Mouse (Mus musculus): ENCODE results near the gene Gsto2.

Gsto2 gene

DNA sequence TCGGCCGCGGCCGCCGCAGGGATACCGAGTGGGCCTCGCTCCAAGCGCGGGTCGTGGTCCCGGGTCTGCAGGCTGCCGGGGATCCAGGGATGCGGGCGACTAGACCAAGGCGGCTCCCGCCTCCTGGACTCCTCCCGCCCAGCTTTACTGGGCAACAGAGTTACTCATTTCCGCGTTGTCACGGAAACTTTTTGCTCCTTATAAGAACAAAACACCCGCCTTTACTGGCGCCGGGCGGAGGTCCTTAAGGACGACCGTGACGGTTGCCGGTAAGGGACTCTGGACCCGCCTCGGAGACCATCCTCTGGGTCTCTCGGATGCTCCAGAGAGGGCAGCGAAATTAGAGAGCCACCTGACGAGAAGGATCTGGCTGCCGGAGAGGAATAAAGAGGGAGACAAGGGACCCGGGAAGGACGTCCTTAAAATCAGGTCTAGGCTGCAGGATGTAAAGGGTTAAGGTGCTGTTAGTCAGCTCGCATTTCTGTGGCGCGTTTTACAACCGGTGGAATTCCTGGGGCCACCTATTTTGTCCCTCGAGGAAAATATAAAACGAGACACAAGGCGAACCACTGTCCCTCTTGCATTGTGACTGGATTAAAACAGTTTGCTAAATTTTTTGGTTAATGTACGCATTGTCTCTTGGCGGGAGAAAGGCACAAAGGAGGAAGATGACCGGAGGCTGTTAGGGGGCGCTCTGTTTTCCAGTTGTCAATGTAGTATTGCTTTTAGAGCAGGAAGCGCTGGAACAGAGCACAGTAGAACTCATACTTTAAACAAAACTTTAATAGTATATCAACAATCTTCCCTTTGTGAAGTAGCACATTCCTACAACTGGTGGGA lies 54.0 kb downstream of the Gsto2 start, which contains the start of the genes Cfap43 and Itprip:
Cfap43 (minus strand) TSS at position 162 of the 840 bp plus-strand sequence.
Itprip (minus strand) TSS at position 174 of the 840 bp plus-strand sequence.
- peak; percentile 43 for DNase-seq (ENCODE audit: low read depth, low spot score)

DNA sequence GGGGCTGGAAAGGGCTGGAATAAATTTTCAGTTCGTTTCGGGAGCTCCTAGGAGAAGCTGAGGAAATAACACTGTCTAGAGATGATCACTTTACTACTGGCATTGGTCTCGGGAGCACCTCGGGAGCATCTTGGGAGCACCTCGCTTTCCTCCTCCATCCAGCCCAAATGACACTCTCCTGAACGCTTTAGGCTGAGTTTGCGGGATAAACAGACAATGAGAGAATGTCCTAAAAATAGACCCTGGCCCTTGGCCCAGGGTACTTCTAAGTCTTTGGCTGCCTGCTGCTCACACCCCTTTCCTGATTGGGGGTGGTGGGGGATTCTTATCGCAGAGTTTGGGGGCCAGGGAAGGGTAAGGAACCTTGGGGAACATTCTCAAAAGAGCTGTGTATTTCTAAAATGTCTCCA lies 54.6 kb downstream of the Gsto2 start:
- no peak for DNase-seq (ENCODE audit: low read depth, low spot score)

DNA sequence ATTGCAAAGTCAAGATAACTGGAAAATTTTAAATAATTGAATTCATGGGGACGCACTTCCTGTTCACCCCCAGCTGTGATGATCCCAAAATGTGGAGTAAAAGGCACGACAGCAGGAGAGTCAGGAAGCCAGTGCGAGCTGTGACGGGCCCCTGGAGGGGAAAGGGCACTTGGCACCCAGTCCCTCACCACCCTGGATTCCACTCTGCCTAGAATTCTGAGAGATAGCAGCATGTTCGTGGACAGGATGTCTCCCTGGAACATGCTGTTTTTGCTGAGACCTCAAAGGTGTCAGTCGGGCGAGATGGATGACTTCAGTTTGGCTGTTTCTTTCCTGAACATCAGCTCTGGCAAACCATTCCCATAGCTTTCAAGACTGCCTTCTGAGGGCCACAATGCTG lies 60.5 kb downstream of the Gsto2 start:
- DNase-seq (ENCODE audit: low read depth, low spot score), result no peak

DNA sequence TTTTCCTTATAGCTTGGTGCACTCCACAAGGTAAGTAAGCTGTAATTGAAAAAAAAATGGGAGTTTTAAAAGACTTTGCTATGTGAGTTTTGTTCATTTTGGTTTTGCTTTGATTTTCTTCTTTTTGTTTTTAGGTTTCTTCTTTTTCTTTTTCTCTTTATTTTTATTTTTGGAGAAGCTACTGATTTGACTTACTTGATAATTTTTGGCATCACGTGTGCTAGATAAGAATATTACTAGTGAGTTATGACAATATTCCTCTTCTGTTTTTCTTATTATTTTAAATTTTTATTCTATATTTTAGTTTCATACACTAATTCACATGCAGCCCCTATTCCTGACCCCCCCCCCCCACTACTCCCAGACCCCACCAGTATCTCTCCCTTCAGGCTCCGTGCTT lies 61.7 kb downstream of the Gsto2 start:
- DNase-seq (ENCODE audit: low read depth, low spot score), result no peak

DNA sequence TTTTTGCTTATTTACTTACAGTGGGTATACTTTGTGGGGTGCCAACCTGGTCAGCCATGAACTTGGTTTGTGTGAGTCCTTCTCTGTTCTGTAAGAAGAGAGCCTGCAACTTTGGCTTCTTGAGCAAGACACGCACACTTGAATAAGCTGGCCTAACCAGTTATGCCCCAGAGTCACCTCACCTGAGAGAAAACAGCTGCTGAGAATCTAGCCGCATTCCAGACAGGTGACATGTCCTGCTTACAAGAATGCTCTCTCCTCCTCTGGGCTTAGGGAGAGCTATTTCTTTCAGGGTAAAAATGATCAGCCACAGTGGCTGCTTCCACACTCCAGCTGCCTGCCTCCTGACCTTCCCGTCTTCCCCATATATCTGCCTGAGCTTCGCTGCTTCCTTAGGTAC lies 63.7 kb downstream of the Gsto2 start:
- DNase-seq (ENCODE audit: low read depth, low spot score), result no peak

DNA sequence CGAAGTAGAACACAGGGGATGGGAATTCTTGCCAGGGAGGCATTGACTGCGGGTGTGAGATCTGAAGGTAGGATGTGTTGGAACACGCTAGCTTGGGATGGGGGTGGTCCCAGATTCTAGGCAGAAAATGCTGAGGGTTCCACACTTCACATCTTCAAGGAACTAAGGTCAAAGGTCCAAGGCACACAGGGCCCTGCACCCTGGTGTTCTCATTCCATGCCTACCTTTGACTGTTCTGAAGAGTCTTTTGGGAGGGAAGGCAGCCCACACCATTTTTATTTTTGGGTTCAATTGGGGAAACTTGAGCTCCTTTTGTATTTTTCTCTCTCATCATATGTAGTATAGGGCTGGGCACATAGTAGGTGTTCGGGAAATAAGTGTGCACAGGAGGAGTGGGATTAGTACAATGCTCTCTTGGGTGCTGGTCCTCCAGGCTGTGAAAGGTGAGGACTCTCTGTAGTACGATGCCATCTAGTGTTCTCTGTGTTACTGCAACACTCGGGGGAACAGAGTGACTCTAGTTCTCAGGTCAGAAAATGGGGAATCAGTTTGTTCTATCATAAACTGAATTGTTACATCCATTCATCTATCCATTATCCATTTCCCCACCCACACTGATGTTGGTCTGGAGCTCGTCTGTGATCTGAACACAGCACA lies 66.8 kb downstream of the Gsto2 start:
- no peak for DNase-seq (ENCODE audit: low read depth, low spot score)

DNA sequence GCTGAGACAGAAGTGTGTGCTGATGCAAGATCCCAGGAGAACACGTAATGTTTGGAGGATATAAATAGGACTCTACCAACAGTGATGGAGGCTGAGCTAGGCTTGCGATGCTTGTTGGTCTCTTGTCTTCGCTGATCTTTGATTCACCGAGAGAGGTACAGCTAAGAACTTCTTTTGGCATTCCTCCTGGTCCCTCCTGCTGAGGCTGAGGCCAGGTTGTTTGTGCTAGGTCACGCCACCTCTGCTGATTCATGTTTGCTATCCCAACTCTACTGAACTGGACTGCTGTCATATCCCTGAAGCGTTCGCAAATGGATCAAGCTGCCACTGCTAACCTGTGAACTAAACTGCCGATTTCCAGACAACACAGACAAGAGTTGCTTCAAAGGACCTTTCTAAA lies 68.8 kb downstream of the Gsto2 start:
- DNase-seq (ENCODE audit: low read depth, low spot score), result no peak

DNA sequence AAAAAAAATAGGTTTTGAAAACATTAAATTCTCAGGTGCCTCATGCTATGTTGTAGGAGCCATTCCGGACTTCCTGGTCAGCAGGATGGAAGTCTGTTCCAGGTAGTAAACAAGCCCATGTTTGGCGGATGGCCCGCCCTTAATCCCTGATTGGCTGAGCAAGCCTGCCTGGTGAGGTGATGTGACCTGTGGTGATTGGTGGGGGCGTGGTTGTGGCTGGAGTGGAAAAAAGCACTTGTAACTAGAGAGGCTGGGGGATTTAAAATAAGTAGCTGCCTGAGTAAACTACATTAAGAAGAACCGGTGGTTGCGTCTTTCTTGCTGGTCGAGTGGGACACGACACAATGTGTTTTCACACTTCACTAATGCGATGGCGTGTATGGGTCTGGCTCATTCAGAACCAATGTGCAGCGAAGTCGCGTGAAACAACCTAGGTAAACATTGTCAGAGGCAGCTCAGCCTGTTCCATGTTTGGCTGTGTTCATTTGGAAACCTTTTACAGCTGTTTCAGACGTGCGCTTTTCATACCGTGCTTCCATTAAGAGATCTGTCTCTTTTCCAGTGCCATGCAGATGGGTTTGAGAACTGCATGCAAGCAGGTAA lies 69.4 kb downstream of the Gsto2 start:
- DNase-seq (ENCODE audit: low read depth, low spot score), result no peak

DNA sequence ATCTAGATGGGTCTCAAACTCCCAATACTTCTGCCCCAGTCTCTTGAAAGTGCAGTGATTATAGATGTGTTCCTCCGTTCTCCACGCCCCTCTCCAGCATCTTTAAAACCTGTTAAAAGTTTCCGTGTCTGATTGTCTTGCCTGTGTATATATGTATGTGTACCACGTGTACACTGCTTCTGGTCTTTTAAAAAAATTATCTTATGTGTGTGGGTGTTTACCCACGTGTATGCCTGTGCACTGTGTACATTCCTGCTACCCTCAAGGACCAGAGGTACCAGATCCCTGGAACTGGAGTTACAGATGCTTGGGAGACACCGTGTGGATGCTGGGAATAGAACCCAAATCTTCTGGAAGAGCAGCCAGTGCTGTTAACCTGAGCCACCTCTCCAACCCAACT lies 70.2 kb downstream of the Gsto2 start:
- DNase-seq (ENCODE audit: low read depth, low spot score), result no peak

All from retina, postnatal 7 days (tissue).